Mouse (Mus musculus): Measurements from ENCODE around the gene Mrps30.
A peak's percentile ranks its signal among the peaks of the same experiment; 100 is the strongest.
"Not testable (repeated sequence)": the region's sequence is repeated elsewhere in the genome, so short reads cannot be mapped to it uniquely, and the experiment has no call there.

Gene Mrps30

GRCm38 (mm10) chr13:118386511-118387447 lies at the start of gene Mrps30, which contains the start of gene B430218F22Rik:
Gene Mrps30 (minus strand): TSS chr13:118387252.
Gene B430218F22Rik (plus strand): TSS chr13:118386630.
- DNase-seq (ENCODE audit: extremely low read depth, low read depth): peak; percentile 94

DNA sequence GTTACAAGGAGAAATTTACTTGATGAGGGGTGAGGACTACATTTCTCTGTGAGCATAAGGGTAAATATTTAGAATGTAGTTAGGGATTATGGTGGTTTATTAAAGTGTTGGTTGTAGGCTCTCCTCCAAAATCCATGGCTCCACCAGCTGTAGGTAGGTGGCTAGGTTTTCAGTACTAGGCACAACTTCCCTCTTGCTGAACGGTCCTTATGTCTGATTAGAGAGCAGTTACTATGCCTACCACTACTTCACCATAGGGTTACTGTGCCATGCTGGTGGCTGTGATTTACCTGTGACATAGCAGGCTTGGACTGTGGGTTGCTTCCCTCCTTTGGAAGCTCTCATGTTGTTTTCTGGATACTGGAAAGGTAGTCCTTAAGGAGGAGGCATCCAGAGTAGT lies 33.8 kb upstream of the Mrps30 start:
- DNase-seq (ENCODE audit: extremely low read depth, low read depth): no peak

GRCm38 (mm10) chr13:118420408-118420807 lies 33.4 kb upstream of the Mrps30 start:
- peak; percentile 45 for DNase-seq (ENCODE audit: extremely low read depth, low read depth)

DNA sequence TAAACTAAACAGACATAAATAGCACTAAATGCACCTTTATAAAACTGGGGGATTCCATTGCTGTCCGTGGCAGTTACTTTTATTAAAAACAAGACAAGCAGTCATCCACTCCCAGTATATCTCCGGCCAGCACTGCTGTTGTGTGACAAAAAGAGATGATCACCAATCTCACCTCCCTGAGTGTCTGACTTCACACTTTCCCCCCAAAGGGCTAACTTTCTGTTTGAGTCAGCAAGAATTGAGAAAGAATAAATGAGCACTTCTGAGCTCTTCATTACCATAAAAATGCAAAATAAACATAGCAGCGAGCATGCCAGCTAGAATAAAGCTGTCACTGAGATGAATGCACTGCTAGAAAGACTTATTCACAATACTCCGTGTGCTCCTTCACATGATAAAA lies 31.1 kb upstream of the Mrps30 start:
- DNase-seq (ENCODE audit: extremely low read depth, low read depth): no peak

- no peak for DNase-seq (ENCODE audit: extremely low read depth, low read depth)
Measured at GRCm38 (mm10) chr13:118411297-118411992, 24.4 kb upstream of the Mrps30 start.

DNA sequence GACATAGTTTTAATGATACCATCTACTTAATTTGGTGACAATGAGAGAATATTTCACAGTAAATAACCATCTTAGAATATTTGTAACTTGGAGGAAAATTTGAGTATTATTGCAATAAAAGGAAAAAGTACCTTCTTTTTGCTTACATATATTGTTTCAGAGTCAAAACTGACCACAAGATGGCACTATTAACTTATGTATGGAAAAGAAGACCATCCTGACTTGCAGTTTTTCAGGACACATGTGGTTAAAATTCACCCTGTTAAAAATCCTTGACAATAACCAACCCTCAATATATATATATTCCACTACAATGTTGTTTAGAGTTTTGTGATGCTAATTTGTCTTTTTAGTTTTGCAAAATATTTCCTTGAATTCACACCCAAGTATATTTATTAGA lies 16.5 kb upstream of the Mrps30 start:
- peak; percentile 46 for DNase-seq (ENCODE audit: extremely low read depth, low read depth)

DNA sequence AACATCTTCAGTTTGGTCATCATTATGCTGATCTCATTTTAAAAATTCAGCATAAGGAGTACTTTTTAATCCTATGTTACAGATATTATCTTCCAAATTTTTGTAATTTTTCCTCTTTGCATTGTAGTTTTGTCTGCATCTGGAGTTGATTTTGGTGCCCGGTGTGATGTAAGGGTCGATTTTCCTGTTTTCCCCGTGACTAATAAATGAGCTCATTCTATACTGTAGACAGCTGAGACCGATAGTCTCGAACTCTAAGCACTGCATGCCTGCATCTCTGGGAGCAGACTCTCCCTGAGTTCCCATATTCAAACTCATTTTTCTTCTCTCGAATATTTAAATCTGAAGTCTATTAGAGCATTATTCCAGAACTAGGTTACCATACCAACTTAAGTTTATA lies 13.3 kb upstream of the Mrps30 start:
- no peak for DNase-seq (ENCODE audit: extremely low read depth, low read depth)

DNA sequence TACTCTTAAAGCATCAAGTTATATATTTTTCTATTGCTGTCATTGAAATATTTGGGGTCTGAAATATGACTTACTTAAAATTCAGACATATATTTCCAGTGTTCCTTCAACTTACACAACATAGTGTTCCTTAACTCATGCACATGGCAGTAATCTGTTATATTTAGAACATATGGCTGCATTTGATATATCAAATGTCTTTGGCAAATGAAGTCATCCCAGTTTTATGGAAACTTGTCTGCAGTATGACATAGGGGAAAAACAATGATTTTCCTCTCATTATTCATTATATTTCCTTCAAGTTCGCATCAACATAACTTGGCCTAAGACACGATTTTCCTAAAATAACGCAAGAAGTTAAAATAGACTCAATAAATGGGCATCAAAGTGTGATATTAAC lies 8.8 kb upstream of the Mrps30 start:
- no peak for DNase-seq (ENCODE audit: extremely low read depth, low read depth)

DNA sequence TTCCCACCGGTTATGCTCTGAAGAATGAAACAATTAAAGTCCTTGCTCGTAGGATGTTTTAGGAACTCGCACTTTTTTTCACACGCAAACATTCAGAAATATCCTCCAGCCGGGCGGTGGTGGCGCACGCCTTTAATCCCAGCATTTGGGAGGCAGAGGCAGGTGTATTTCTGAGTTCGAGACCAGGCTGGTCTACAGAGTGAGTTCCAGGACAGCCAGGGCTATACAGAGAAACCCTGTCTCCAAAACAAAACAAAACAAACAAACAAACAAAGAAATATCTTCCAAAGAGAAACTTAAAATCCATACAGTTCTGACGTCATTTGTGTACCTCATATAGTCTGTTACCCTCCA lies 373 bp upstream of the Mrps30 start:
- DNase-seq (ENCODE audit: extremely low read depth, low read depth): not testable (repeated sequence)

- no peak for DNase-seq (ENCODE audit: extremely low read depth, low read depth)
Measured at GRCm38 (mm10) chr13:118380381-118380780, 6.7 kb downstream of the Mrps30 start.

DNA sequence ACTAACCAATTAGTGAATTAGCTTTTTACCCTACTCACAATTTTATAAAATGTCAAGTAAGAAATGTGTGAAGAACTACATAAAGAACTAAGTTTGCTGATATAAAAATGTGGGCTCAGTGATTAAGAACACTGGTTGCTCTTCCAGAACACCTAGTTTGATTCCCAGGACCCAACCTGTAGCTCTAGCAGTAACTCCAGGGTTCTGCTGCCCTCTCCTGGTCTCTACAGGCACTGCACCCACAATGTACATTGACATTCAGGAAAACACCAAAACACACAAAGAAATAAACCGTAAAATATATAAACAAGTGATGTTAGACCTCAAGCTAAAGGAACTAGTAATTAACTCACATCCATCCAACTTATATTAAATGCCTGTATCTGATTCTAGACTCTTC lies 7.9 kb downstream of the Mrps30 start:
- DNase-seq (ENCODE audit: extremely low read depth, low read depth): no peak

DNA sequence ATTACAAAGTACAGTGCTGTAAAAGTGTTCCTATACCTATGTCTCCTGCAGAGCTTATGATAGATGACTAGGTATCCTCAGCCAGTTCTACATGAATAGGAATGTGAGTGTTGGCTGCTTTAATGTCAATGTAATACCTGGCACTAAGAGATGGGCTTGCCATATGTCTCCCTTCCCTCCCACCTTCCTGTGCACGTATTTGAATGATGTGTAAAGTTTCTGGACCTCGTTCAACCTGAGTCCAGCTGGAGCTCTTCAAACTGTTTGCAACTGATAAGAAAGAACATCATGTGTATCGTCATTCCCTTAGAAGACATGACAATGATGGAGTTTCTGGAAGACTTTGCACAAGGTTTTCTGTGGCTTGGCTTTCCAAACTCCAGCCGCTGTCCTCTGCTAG lies 14.2 kb downstream of the Mrps30 start:
- no peak for DNase-seq (ENCODE audit: extremely low read depth, low read depth)

DNA sequence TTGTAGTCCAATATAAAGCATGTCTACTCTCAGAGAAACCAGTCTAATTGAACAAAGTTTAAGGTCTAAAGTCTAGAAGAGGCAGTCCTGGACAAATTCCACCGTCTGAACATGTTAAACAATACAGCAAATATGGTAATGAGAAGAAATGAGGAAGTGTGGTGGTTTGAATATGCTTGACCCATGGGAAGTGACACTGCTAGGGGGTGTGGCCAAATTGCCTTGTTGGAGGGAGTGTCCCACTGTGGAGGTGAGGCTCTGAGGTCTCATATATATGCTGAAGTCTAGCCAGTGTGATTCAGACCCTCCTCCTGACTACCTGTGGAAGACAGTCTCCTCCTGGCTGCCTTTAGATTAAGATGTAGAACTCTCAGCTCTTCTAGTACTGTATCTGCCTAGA lies 21.3 kb downstream of the Mrps30 start:
- DNase-seq (ENCODE audit: extremely low read depth, low read depth): no peak

DNA sequence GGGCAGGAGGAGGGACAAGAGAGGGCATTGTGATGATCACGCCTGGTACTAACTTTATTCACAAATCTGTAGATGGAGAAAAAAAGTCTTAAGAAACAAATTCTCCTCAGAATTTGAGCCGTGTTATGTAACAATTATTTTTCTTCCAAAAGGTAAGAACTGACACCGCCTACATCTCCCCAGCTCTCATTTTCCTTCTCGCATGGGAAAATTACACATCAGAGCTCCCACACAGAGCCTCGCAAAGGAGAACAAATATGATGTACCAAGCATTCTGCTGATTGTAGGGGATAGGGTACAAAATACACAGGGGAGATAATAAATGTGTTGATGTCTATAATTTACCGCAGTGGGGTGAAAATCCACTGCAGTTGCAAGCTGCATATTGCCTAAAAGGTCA lies 23.7 kb downstream of the Mrps30 start:
- DNase-seq (ENCODE audit: extremely low read depth, low read depth): no peak

GRCm38 (mm10) chr13:118350870-118351269 lies 36.2 kb downstream of the Mrps30 start:
- no peak for DNase-seq (ENCODE audit: extremely low read depth, low read depth)

DNA sequence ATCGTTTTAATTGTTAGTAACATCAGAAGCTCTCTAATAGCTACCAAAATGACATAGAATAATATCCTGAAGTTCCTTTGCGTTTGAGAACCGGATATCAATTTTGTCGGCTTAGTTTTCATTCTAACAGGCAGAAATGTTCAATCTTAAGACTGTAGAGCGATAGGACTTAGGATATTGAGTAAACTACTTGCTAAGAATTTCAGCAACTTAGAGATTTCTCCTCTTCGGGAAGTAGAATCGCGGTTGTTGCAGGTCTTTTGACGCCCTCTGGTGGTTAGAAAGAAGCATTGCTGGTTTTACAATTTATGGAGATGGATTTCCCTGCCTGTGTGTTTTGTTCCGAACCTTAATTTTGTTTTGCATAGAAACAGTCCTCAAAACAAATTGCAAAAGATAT lies 36.8 kb downstream of the Mrps30 start:
- DNase-seq (ENCODE audit: extremely low read depth, low read depth): peak; percentile 36

Data from MEL-GATA-1-ER (cell line).